In the genomic region with DNA sequence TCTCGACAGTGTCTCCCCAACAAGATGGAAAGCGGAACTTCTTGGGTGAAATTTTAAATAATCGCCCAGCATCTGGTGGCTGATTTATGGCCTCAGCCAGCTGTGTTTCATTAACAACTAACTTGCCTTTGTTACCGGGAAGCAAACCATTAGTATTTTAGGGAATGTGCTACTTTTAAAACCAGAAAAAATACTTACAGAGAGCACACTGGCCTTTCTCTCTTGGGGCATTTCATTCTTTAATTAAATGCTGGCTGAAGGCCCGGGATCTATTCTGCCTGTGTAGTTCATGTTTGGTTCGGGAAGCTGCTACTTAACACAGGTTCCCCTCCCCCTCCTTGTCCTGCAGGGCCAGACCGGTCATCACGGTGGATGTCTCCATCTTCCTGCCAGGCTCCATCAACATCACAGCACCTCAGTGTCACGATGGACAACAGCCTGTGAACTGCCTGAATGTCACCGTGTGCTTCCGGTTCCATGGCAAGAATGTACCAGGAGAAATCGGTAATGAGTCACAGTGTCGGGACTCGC, we compare ENCODE assay signal across 13 mouse cellular contexts.
A peak's percentile ranks its signal among the peaks of the same experiment; 100 is the strongest.
DNase-seq lines count a peak whose midpoint lies in the region; ATAC-seq and TF ChIP-seq lines count a peak whose summit lies in the region.
"Had no signal": no experiment of that assay in that cellular context is flagged by ENCODE, and none has a peak within 500 bp of the region (broad histone marks: within the 10 kb centered on the region; RNA-seq: fewer than 3 reads in every experiment).

No protein-coding gene starts in this region.

- no peaks in the 10 kb centered on the region for H3K27me3 ChIP-seq in lung, postnatal 0 days (replicated peaks; ENCODE audit: insufficient read depth, low read length)
- no peaks in the 10 kb centered on the region for H3K27me3 ChIP-seq in cerebellum, adult 2 months (ENCODE audit: control insufficient read depth, insufficient read depth, low read length)
- H3K27me3 ChIP-seq: forebrain, embryonic 12.5 days had no signal

- DNase-seq in cerebellum, postnatal 14 days, result peak; percentile 15 to 44
- no peak for DNase-seq in cerebellum, postnatal 36 days
- DNase-seq in lung, postnatal 0 days (ENCODE audit: low spot score), result peak; percentile 27
- DNase-seq in lung, postnatal 14 days, result no peak
- peak; percentile 72 for DNase-seq in forelimb bud, embryonic 11.5 days (ENCODE audit: low read depth, low spot score)
- DNase-seq in mesoderm, embryonic 11.5 days (ENCODE audit: low read depth, low spot score), result peak; percentile 56
- no peak for DNase-seq in adrenal gland, adult 2 months
- DNase-seq in cerebellum, adult 2 months, result no peak
- DNase-seq: adrenal gland, postnatal 36 days; cerebellum, adult 8-10 months had no signal

- no peak overlapping the region for H3K27ac ChIP-seq in lung, postnatal 0 days (ENCODE audit: low read length)
- H3K27ac ChIP-seq in cerebellum, adult 2 months (ENCODE audit: insufficient read depth, low read length), result no peak overlapping the region
- H3K27ac ChIP-seq: forebrain, embryonic 12.5 days had no signal

- TF ChIP-seq EP300 in lung, postnatal 0 days (IDR thresholded peaks at IDR 0.05), result no peak

- no peak for ATAC-seq in lung, postnatal 0 days
- ATAC-seq: inflammation-experienced regulatory T-cells, adult 6 months had no signal

- no peak overlapping the region for H3K4me2 ChIP-seq in lung, postnatal 0 days (replicated peaks; ENCODE audit: low read depth, low read length)
- H3K4me2 ChIP-seq: forebrain, embryonic 12.5 days had no signal

- no peak overlapping the region for H3K4me3 ChIP-seq in lung, postnatal 0 days (ENCODE audit: low read depth, low read length)
- no peak overlapping the region for H3K4me3 ChIP-seq in cerebellum, adult 2 months (replicated peaks; ENCODE audit: insufficient read depth, low read depth, low read length)
- H3K4me3 ChIP-seq: forebrain, embryonic 12.5 days had no signal

- no peak overlapping the region for H3K9ac ChIP-seq in lung, postnatal 0 days (replicated peaks; ENCODE audit: low read depth)
- H3K9ac ChIP-seq: forebrain, embryonic 12.5 days had no signal

- no peak for TF ChIP-seq POLR2A in cerebellum, adult 2 months (IDR thresholded peaks at IDR 0.05; ENCODE audit: borderline replicate concordance, insufficient read depth, low read length)

- no peak for TF ChIP-seq CTCF in lung, postnatal 0 days (IDR thresholded peaks at IDR 0.05)
- no peak for TF ChIP-seq CTCF in cerebellum, adult 2 months (IDR thresholded peaks at IDR 0.05; ENCODE audit: borderline replicate concordance, insufficient read depth, low read depth, low read length)

- 0 out of 2 replicates have a peak, but pooled peaks cover 9% of the 10 kb centered on the region for H3K36me3 ChIP-seq in lung, postnatal 0 days (ENCODE audit: insufficient read depth, low read length)
- H3K36me3 ChIP-seq: forebrain, embryonic 12.5 days; G1E had no signal

- no peaks in the 10 kb centered on the region for H3K4me1 ChIP-seq in lung, postnatal 0 days (ENCODE audit: insufficient read depth, low read depth, low read length)
- peaks cover 7% of the 10 kb centered on the region for H3K4me1 ChIP-seq in cerebellum, adult 2 months (ENCODE audit: control insufficient read depth, insufficient read depth, low read length)

- 58% methylated on average over 14 of the region's 14 CpGs for WGBS in lung, postnatal 0 days
- WGBS in cerebellum, adult 2 months, result 32% methylated on average over 14 of the region's 14 CpGs

- H3K9me3 ChIP-seq in lung, postnatal 0 days (ENCODE audit: low read length), result no peaks in the 10 kb centered on the region
- H3K9me3 ChIP-seq: forebrain, embryonic 12.5 days had no signal

Comparison
In these comparisons a context has a peak if more than half of its experiments do, and no peak if none do; other contexts are left out.
1. DNase-seq: peak in cerebellum, postnatal 14 days (2 of 2), lung, postnatal 0 days (single experiment), forelimb bud, embryonic 11.5 days (single experiment) and mesoderm, embryonic 11.5 days (single experiment); none in cerebellum, postnatal 36 days (0 of 2), lung, postnatal 14 days (single experiment), adrenal gland, adult 2 months (single experiment) and cerebellum, adult 2 months (0 of 2).